In genomic region chr11:5898531-5898930, GRCm38 (mm10) we compare ENCODE assay signal across 11 mouse cellular contexts. TPM values are rescaled to one million over a fixed set of nuclear protein-coding genes. Genes with fewer than 3 reads are reported as not detected.
DNase-seq lines count a peak whose midpoint lies in the region; ATAC-seq and TF ChIP-seq lines count a peak whose summit lies in the region.
"Had no signal": no experiment of that assay in that cellular context is flagged by ENCODE, and none has a peak within 500 bp of the region (broad histone marks: within the 10 kb centered on the region; RNA-seq: fewer than 3 reads in every experiment).

TSS of gene Myl7 (minus strand) at chr11:5898782.

- WGBS in kidney, embryonic 16.5 days, result 72% methylated on average over 5 of the region's 5 CpGs
- WGBS in kidney, embryonic 14.5 days, result 71% methylated on average over 5 of the region's 5 CpGs
- 27% methylated on average over 5 of the region's 5 CpGs for WGBS in heart, embryonic 15.5 days
- whole genome bisulfite sequencing in liver, embryonic 11.5 days, result 31% methylated on average over 5 of the region's 5 CpGs

- H3K36me3 ChIP-seq in kidney, embryonic 16.5 days (ENCODE audit: insufficient read depth, low read length), result no peaks in the 10 kb centered on the region
- H3K36me3 ChIP-seq in kidney, embryonic 14.5 days (ENCODE audit: control insufficient read depth, insufficient read depth, low read length), result no peaks in the 10 kb centered on the region
- H3K36me3 ChIP-seq in ES-E14 (ENCODE audit: control insufficient read depth, insufficient read depth, low read length, poor library complexity, severe bottlenecking), result no peaks in the 10 kb centered on the region
- no peaks in the 10 kb centered on the region for H3K36me3 ChIP-seq in heart, embryonic 15.5 days
- no peaks in the 10 kb centered on the region for H3K36me3 ChIP-seq in liver, embryonic 11.5 days (ENCODE audit: control insufficient read depth, insufficient read depth, low read length)
- H3K36me3 ChIP-seq: hindbrain, embryonic 15.5 days had no signal

- H3K27me3 ChIP-seq in kidney, embryonic 16.5 days (ENCODE audit: insufficient read depth, low read length), result peaks cover 8% of the 10 kb centered on the region; the same call in 1 of the 2 replicates
- 0 out of 2 replicates have a peak, but pooled peaks cover 10% of the 10 kb centered on the region for H3K27me3 ChIP-seq in kidney, embryonic 14.5 days (ENCODE audit: control insufficient read depth, insufficient read depth, low read length)
- H3K27me3 ChIP-seq in heart, embryonic 15.5 days, result peaks cover 19% of the 10 kb centered on the region; the same call in 1 of the 2 replicates
- H3K27me3 ChIP-seq in liver, embryonic 11.5 days (replicated peaks; ENCODE audit: control insufficient read depth, insufficient read depth, low read length), result peaks cover 75% of the 10 kb centered on the region

- no peak within 1 kb of the TSS for H3K27ac ChIP-seq in kidney, embryonic 16.5 days (ENCODE audit: low read length)
- H3K27ac ChIP-seq in kidney, embryonic 14.5 days (ENCODE audit: low read depth, low read length), result no peak within 1 kb of the TSS
- no peak within 1 kb of the TSS for H3K27ac ChIP-seq in ES-E14 (ENCODE audit: insufficient read depth, low read depth, low read length, poor library complexity, severe bottlenecking)
- peak within 1 kb of the TSS; percentile 83 for H3K27ac ChIP-seq in heart, embryonic 15.5 days
- no peak within 1 kb of the TSS for H3K27ac ChIP-seq in liver, embryonic 11.5 days (ENCODE audit: low read depth, low read length)
- H3K27ac ChIP-seq: hindbrain, embryonic 15.5 days had no signal

- no peak within 1 kb of the TSS for H3K4me3 ChIP-seq in kidney, embryonic 16.5 days (ENCODE audit: low read length)
- no peak within 1 kb of the TSS for H3K4me3 ChIP-seq in kidney, embryonic 14.5 days (ENCODE audit: low read length)
- H3K4me3 ChIP-seq in ES-E14 (ENCODE audit: insufficient read depth in 1 of 2, low read depth in 1 of 2, low read length in 2 of 2, poor library complexity in 1 of 2, severe bottlenecking in 1 of 2), result peak within 1 kb of the TSS; percentile 32 to 55
- H3K4me3 ChIP-seq in heart, embryonic 15.5 days, result peak within 1 kb of the TSS; percentile 50
- H3K4me3 ChIP-seq in liver, embryonic 11.5 days (ENCODE audit: low read depth, low read length), result no peak within 1 kb of the TSS
- H3K4me3 ChIP-seq: hindbrain, embryonic 15.5 days had no signal

- peak within 1 kb of the TSS; percentile 24; the same call in 1 of the 2 replicates for H3K4me2 ChIP-seq in kidney, embryonic 16.5 days (replicated peaks; ENCODE audit: low read depth, low read length)
- no peak within 1 kb of the TSS for H3K4me2 ChIP-seq in kidney, embryonic 14.5 days (replicated peaks; ENCODE audit: low read depth, low read length)
- H3K4me2 ChIP-seq in heart, embryonic 15.5 days, result peak within 1 kb of the TSS; percentile 64
- peak within 1 kb of the TSS; percentile 30 for H3K4me2 ChIP-seq in liver, embryonic 11.5 days
- H3K4me2 ChIP-seq: hindbrain, embryonic 15.5 days had no signal

- peaks cover 42% of the 10 kb centered on the region for H3K4me1 ChIP-seq in kidney, embryonic 16.5 days (ENCODE audit: insufficient read depth, low read length)
- peaks cover 36% of the 10 kb centered on the region for H3K4me1 ChIP-seq in kidney, embryonic 14.5 days (ENCODE audit: control insufficient read depth, insufficient read depth, low read length)
- H3K4me1 ChIP-seq in ES-E14 (ENCODE audit: control insufficient read depth in 2 of 2, insufficient read depth in 2 of 2, low read length in 2 of 2, poor library complexity in 1 of 2), result peaks cover 3 to 40% of the 10 kb centered on the region in 2 experiments; a peak in 3 of 4 replicates
- H3K4me1 ChIP-seq in heart, embryonic 15.5 days (replicated peaks), result peaks cover 59% of the 10 kb centered on the region
- peaks cover 23% of the 10 kb centered on the region for H3K4me1 ChIP-seq in liver, embryonic 11.5 days (replicated peaks; ENCODE audit: control insufficient read depth, insufficient read depth, low read length)

- no peaks in the 10 kb centered on the region for H3K9me3 ChIP-seq in kidney, embryonic 16.5 days (ENCODE audit: low read length)
- H3K9me3 ChIP-seq in kidney, embryonic 14.5 days (ENCODE audit: control insufficient read depth, low read length), result no peaks in the 10 kb centered on the region
- H3K9me3 ChIP-seq in ES-E14 (ENCODE audit: control insufficient read depth, insufficient read depth, low read depth, low read length), result no peaks in the 10 kb centered on the region
- H3K9me3 ChIP-seq in heart, embryonic 15.5 days (replicated peaks), result no peaks in the 10 kb centered on the region
- H3K9me3 ChIP-seq in liver, embryonic 11.5 days (ENCODE audit: control insufficient read depth, low read length), result no peaks in the 10 kb centered on the region
- H3K9me3 ChIP-seq: hindbrain, embryonic 15.5 days had no signal

- DNase-seq in ES-E14 (ENCODE audit: low read depth, low spot score), result no peak
- no peak for DNase-seq in liver, embryonic 11.5 days (ENCODE audit: low spot score)
- no peak for DNase-seq in cerebellum, adult 11-12 months
- no peak for DNase-seq in layer of hippocampus, adult 11-12 months (ENCODE audit: low spot score)
- no peak for DNase-seq in right cerebral cortex, postnatal 36 days (ENCODE audit: low spot score in 2 of 2)
- DNase-seq: cerebellum, adult 9-10 months had no signal

- no peak within 1 kb of the TSS for H3K9ac ChIP-seq in kidney, embryonic 16.5 days (replicated peaks; ENCODE audit: low read length)
- H3K9ac ChIP-seq in kidney, embryonic 14.5 days (ENCODE audit: low read depth, low read length), result no peak within 1 kb of the TSS
- H3K9ac ChIP-seq in ES-E14 (ENCODE audit: insufficient read depth, low read depth, low read length, poor library complexity, severe bottlenecking), result peak within 1 kb of the TSS; percentile 10
- H3K9ac ChIP-seq in heart, embryonic 15.5 days, result peak within 1 kb of the TSS; percentile 63
- H3K9ac ChIP-seq in liver, embryonic 11.5 days (ENCODE audit: low read depth, low read length), result 0 out of 2 replicates have a peak within 1 kb of the TSS, but pooled peaks have one; percentile 5
- H3K9ac ChIP-seq: hindbrain, embryonic 15.5 days had no signal

- no peak for ATAC-seq in kidney, embryonic 16.5 days (ENCODE audit: low FRiP score, low TSS enrichment)
- no peak for ATAC-seq in kidney, embryonic 14.5 days (ENCODE audit: low FRiP score, low TSS enrichment)
- peak; percentile 54; the same call in 1 of the 2 replicates for ATAC-seq in heart, embryonic 15.5 days (replicated peaks; ENCODE audit: insufficient number of reproducible peaks, insufficient read depth, low FRiP score, low read depth)
- peak; percentile 61; the same call in 1 of the 2 replicates for ATAC-seq in liver, embryonic 11.5 days (replicated peaks; ENCODE audit: low FRiP score)

- in situ Hi-C loops in ES-E14 (cut with MboI; ENCODE audit: low sequenced_read_pairs in 2 of 2, unreplicated experiment in 2 of 2), result no loop called here

TF ChIP-seq in ES-E14, 5 proteins besides CTCF, POLR2A, EP300 and RAD21:
- no peak for TF ChIP-seq ZC3H11A (IDR thresholded peaks at IDR 0.05; ENCODE audit: borderline replicate concordance, low read depth, low read length)
- no peak for TF ChIP-seq ZNF384 (IDR thresholded peaks at IDR 0.05; ENCODE audit: low read depth, low read length)
- no peak for TF ChIP-seq HCFC1 (IDR thresholded peaks at IDR 0.05; ENCODE audit: borderline replicate concordance, insufficient read depth, low read length)
- no peak for TF ChIP-seq CHD2 (IDR thresholded peaks at IDR 0.05; ENCODE audit: low read depth, low read length)
- no peak for TF ChIP-seq MAFK (IDR thresholded peaks at IDR 0.05; ENCODE audit: insufficient read depth, low read depth, low read length)
TF ChIP-seq in ES-E14: peak in this region for 0.

RNA-seq across cellular contexts. Expression of gene Myl7, which starts in this region (rescaled TPM):
- polyA plus RNA-seq in kidney, embryonic 16.5 days (2015; fragmentation: Nextera tagmentation; extraction: Ambion mirVana), result 5.1 and 9.1 TPM in 2 replicates
- polyA plus RNA-seq in kidney, embryonic 14.5 days (2014; fragmentation: Nextera tagmentation; extraction: Ambion mirVana), result 1.5 and 2.4 TPM in 2 replicates
- 10.4 and 11.3 TPM in 2 replicates for total RNA-seq in ES-E14 (2012; rRNA removed)
- 3,544 and 4,168 TPM in 2 replicates for polyA plus RNA-seq in heart, embryonic 15.5 days (2015; fragmentation: Nextera tagmentation; extraction: Ambion mirVana)
- polyA plus RNA-seq in liver, embryonic 11.5 days (2014; fragmentation: Nextera tagmentation; extraction: Ambion mirVana), result 73.1 and 156 TPM in 2 replicates
- total RNA-seq: layer of hippocampus, postnatal 10 days had no signal

Comparison
In these comparisons a context has a peak if more than half of its experiments do, and no peak if none do; other contexts are left out.
1. RNA of gene Myl7 (polyA plus RNA-seq): 3,544 to 4,168 TPM in heart, embryonic 15.5 days; 73.1 to 156 TPM in liver, embryonic 11.5 days, 5.1 to 9.1 TPM in kidney, embryonic 16.5 days and 1.5 to 2.4 TPM in kidney, embryonic 14.5 days; every median in the first group is over 10 times any median in the second.
2. ATAC-seq: peak in heart, embryonic 15.5 days (single experiment) and liver, embryonic 11.5 days (single experiment); none in kidney, embryonic 16.5 days (single experiment) and kidney, embryonic 14.5 days (single experiment).
3. H3K4me3 ChIP-seq: peak in ES-E14 (2 of 2) and heart, embryonic 15.5 days (single experiment); none in kidney, embryonic 16.5 days (single experiment), kidney, embryonic 14.5 days (single experiment) and liver, embryonic 11.5 days (single experiment).
4. H3K9ac ChIP-seq: peak in ES-E14 (single experiment), heart, embryonic 15.5 days (single experiment) and liver, embryonic 11.5 days (single experiment); none in kidney, embryonic 16.5 days (single experiment) and kidney, embryonic 14.5 days (single experiment).